Mouse (Mus musculus): ENCODE data around the gene Pnmal1. TPM values are rescaled to one million over a fixed set of nuclear protein-coding genes. Genes with fewer than 3 reads are reported as not detected.

The Pnmal1 gene
- polyA plus RNA-seq, 1 experiment: 0.09 TPM

- Histone ChIP-seq H3K27ac (ENCODE audit: insufficient read depth, low read depth, low read length) (no peak overlapping the region), H3K4me1 (ENCODE audit: control insufficient read depth, insufficient read depth, insufficient read length, low read length) (peaks cover 12% of the 10 kb centered on the region), H3K4me3 (ENCODE audit: low read depth, low read length) (no peak overlapping the region), H3K36me3 (ENCODE audit: control insufficient read depth, insufficient read depth, low read length) (peaks cover 4% of the 10 kb centered on the region; the same call in 1 of the 2 replicates), H3K27me3 (ENCODE audit: control insufficient read depth, insufficient read depth, low read length) (no peaks in the 10 kb centered on the region)
- TF ChIP-seq POLR2A (IDR thresholded peaks at IDR 0.05; ENCODE audit: low read depth, low read length) (no peak), CTCF (IDR thresholded peaks at IDR 0.05; ENCODE audit: extremely low read depth, insufficient read length, insufficient replicate concordance, low read depth, low read length) (no peak)
- 45% methylated on average over 4 of the region's 4 CpGs for WGBS
Measured at GRCm38 (mm10) chr7:16999233-16999632, 39.8 kb downstream of the Pnmal1 start.

- H3K27ac ChIP-seq (ENCODE audit: insufficient read depth, low read depth, low read length): no peak overlapping the region
- no peaks in the 10 kb centered on the region for H3K27me3 ChIP-seq (ENCODE audit: control insufficient read depth, insufficient read depth, low read length)
- 26% methylated on average over 4 of the region's 4 CpGs for WGBS
- peaks cover 14% of the 10 kb centered on the region for H3K4me1 ChIP-seq (ENCODE audit: control insufficient read depth, insufficient read depth, insufficient read length, low read length)
- TF ChIP-seq CTCF (IDR thresholded peaks at IDR 0.05; ENCODE audit: extremely low read depth, insufficient read length, insufficient replicate concordance, low read depth, low read length): peak; percentile 96; the same call in 1 of the 2 replicates
- TF ChIP-seq POLR2A (IDR thresholded peaks at IDR 0.05; ENCODE audit: low read depth, low read length): no peak
- H3K4me3 ChIP-seq (ENCODE audit: low read depth, low read length): no peak overlapping the region
- H3K36me3 ChIP-seq (ENCODE audit: control insufficient read depth, insufficient read depth, low read length): peaks cover 8% of the 10 kb centered on the region
Measured at GRCm38 (mm10) chr7:16999650-17000049, 40.2 kb downstream of the Pnmal1 start.

GRCm38 (mm10) chr7:17002375-17003195, 43.1 kb downstream of the Pnmal1 start:
- Histone ChIP-seq H3K36me3 (ENCODE audit: control insufficient read depth, insufficient read depth, low read length) (peaks cover 35% of the 10 kb centered on the region), H3K27me3 (ENCODE audit: control insufficient read depth, insufficient read depth, low read length) (no peaks in the 10 kb centered on the region), H3K4me3 (ENCODE audit: low read depth, low read length) (no peak overlapping the region), H3K27ac (ENCODE audit: insufficient read depth, low read depth, low read length) (peak overlapping the region; percentile 88), H3K4me1 (ENCODE audit: control insufficient read depth, insufficient read depth, insufficient read length, low read length) (peaks cover 26% of the 10 kb centered on the region)
- TF ChIP-seq POLR2A (IDR thresholded peaks at IDR 0.05; ENCODE audit: low read depth, low read length): no peak
- peak; percentile 94; the same call in 1 of the 2 replicates for TF ChIP-seq CTCF (IDR thresholded peaks at IDR 0.05; ENCODE audit: extremely low read depth, insufficient read length, insufficient replicate concordance, low read depth, low read length)
- 7% methylated on average over 7 of the region's 7 CpGs for WGBS

GRCm38 (mm10) chr7:17003230-17003960, 43.9 kb downstream of the Pnmal1 start:
- H3K4me3 ChIP-seq (ENCODE audit: low read depth, low read length): no peak overlapping the region
- H3K27me3 ChIP-seq (ENCODE audit: control insufficient read depth, insufficient read depth, low read length): no peaks in the 10 kb centered on the region
- H3K27ac ChIP-seq (ENCODE audit: insufficient read depth, low read depth, low read length): peak overlapping the region; percentile 88
- WGBS: 22% methylated on average over 7 of the region's 7 CpGs
- H3K36me3 ChIP-seq (ENCODE audit: control insufficient read depth, insufficient read depth, low read length): peaks cover 43% of the 10 kb centered on the region
- H3K4me1 ChIP-seq (ENCODE audit: control insufficient read depth, insufficient read depth, insufficient read length, low read length): peaks cover 28% of the 10 kb centered on the region
- TF ChIP-seq CTCF (IDR thresholded peaks at IDR 0.05; ENCODE audit: extremely low read depth, insufficient read length, insufficient replicate concordance, low read depth, low read length): no peak
- TF ChIP-seq POLR2A (IDR thresholded peaks at IDR 0.05; ENCODE audit: low read depth, low read length): no peak

GRCm38 (mm10) chr7:17004716-17005115, 45.2 kb downstream of the Pnmal1 start:
- H3K27me3 ChIP-seq (ENCODE audit: control insufficient read depth, insufficient read depth, low read length): no peaks in the 10 kb centered on the region
- WGBS: 25% methylated on average over 7 of the region's 7 CpGs
- no peak overlapping the region; the same call in 1 of the 2 replicates for H3K27ac ChIP-seq (ENCODE audit: insufficient read depth, low read depth, low read length)
- H3K36me3 ChIP-seq (ENCODE audit: control insufficient read depth, insufficient read depth, low read length): peaks cover 53% of the 10 kb centered on the region
- TF ChIP-seq POLR2A (IDR thresholded peaks at IDR 0.05; ENCODE audit: low read depth, low read length) (no peak), CTCF (IDR thresholded peaks at IDR 0.05; ENCODE audit: extremely low read depth, insufficient read length, insufficient replicate concordance, low read depth, low read length) (no peak)
- peaks cover 28% of the 10 kb centered on the region for H3K4me1 ChIP-seq (ENCODE audit: control insufficient read depth, insufficient read depth, insufficient read length, low read length)
- H3K4me3 ChIP-seq (ENCODE audit: low read depth, low read length): no peak overlapping the region

- Histone ChIP-seq H3K4me3 (ENCODE audit: low read depth, low read length) (no peak overlapping the region), H3K27ac (ENCODE audit: insufficient read depth, low read depth, low read length) (peak overlapping the region; percentile 62), H3K4me1 (ENCODE audit: control insufficient read depth, insufficient read depth, insufficient read length, low read length) (peaks cover 28% of the 10 kb centered on the region), H3K27me3 (ENCODE audit: control insufficient read depth, insufficient read depth, low read length) (no peaks in the 10 kb centered on the region), H3K36me3 (ENCODE audit: control insufficient read depth, insufficient read depth, low read length) (peaks cover 76% of the 10 kb centered on the region)
- TF ChIP-seq CTCF (IDR thresholded peaks at IDR 0.05; ENCODE audit: extremely low read depth, insufficient read length, insufficient replicate concordance, low read depth, low read length) (peak; percentile 80; the same call in 1 of the 2 replicates), POLR2A (IDR thresholded peaks at IDR 0.05; ENCODE audit: low read depth, low read length) (no peak)
- 46% methylated on average over 4 of the region's 4 CpGs for WGBS
Measured at GRCm38 (mm10) chr7:17007300-17007699, 47.8 kb downstream of the Pnmal1 start.

Measured in small intestine, adult 2 months (tissue).